Mouse (Mus musculus) adrenal gland, adult 18-20 months (tissue): ENCODE data around the gene Ankrd10. TPM values are rescaled to one million over a fixed set of nuclear protein-coding genes. Genes with fewer than 3 reads are reported as not detected.
A peak's percentile ranks its signal among the peaks of the same experiment; 100 is the strongest.
"Not testable (repeated sequence)": the region's sequence is repeated elsewhere in the genome, so short reads cannot be mapped to it uniquely, and the experiment has no call there.

Source experiments
- DNase-seq, 2 experiments: peaks; one replicate each; pipeline ENCODE4 v3.0.0; 2021 to 2022; ENCODE audit warnings: low spot score in 2 of 2
- total RNA-seq, 2 experiments: library from RNA; stranded (reverse); gene quantifications; 1 replicate in 1 of 2; 2 replicates in 1 of 2; pipeline ENCODE4 v1.2.3; 2021

Gene Ankrd10
- total RNA-seq, 2 experiments from 2014 or later: 39.5 to 46.3 TPM

- DNase-seq: peak; percentile 46 to 55
These were observed 19.3 kb downstream of the Ankrd10 start for GRCm38 (mm10) chr8:11616294-11616693.

- DNase-seq: peak in 1 of 2 experiments; percentile 38
These were observed 21.3 kb downstream of the Ankrd10 start for GRCm38 (mm10) chr8:11614126-11614835.

- DNase-seq: no peak
These were observed 26.7 kb downstream of the Ankrd10 start for GRCm38 (mm10) chr8:11608848-11609247.

- DNase-seq: peak; percentile 63 to 69
These were observed 33.4 kb downstream of the Ankrd10 start for GRCm38 (mm10) chr8:11602006-11602680.

GRCm38 (mm10) chr8:11600301-11600951 lies 35.1 kb downstream of the Ankrd10 start:
- no peak for DNase-seq

GRCm38 (mm10) chr8:11593222-11593884 lies 42.2 kb downstream of the Ankrd10 start:
- no peak for DNase-seq

GRCm38 (mm10) chr8:11592296-11592695 lies 43.3 kb downstream of the Ankrd10 start:
- DNase-seq: peak in 1 of 2 experiments; percentile 30

GRCm38 (mm10) chr8:11591837-11592236 lies 43.7 kb downstream of the Ankrd10 start:
- no peak for DNase-seq

- no peak for DNase-seq
These were observed 49.2 kb downstream of the Ankrd10 start for GRCm38 (mm10) chr8:11586374-11586745.

GRCm38 (mm10) chr8:11585513-11586373 lies 49.8 kb downstream of the Ankrd10 start:
- no peak for DNase-seq

- DNase-seq: no peak
These were observed 59.8 kb downstream of the Ankrd10 start for GRCm38 (mm10) chr8:11575604-11576384.

GRCm38 (mm10) chr8:11574911-11575603 lies 60.5 kb downstream of the Ankrd10 start:
- no peak for DNase-seq

- DNase-seq: no peak
These were observed 63.1 kb downstream of the Ankrd10 start for GRCm38 (mm10) chr8:11572428-11572827.

GRCm38 (mm10) chr8:11571950-11572349 lies 63.6 kb downstream of the Ankrd10 start:
- no peak for DNase-seq

- DNase-seq: no peak
These were observed 64.8 kb downstream of the Ankrd10 start for GRCm38 (mm10) chr8:11570742-11571141.

- DNase-seq: peak in 1 of 2 experiments; percentile 11
These were observed 66.1 kb downstream of the Ankrd10 start for GRCm38 (mm10) chr8:11569260-11570097.

- not testable (repeated sequence) for DNase-seq
These were observed 67.4 kb downstream of the Ankrd10 start for GRCm38 (mm10) chr8:11568193-11568592.

- DNase-seq: no peak
These were observed 70.8 kb downstream of the Ankrd10 start for GRCm38 (mm10) chr8:11564721-11565120.
